Mouse (Mus musculus): Measurements from ENCODE around the gene Cald1.

Cald1 gene

GRCm38 (mm10) chr6:34598121-34599065, at the start of gene Cald1:
Gene Cald1 (plus strand): TSS chr6:34598500.
- in situ Hi-C loops (cut with MboI; ENCODE audit: low sequenced_read_pairs): no loop called here

GRCm38 (mm10) chr6:34549017-34549416, 49.3 kb upstream of the Cald1 start:
- in situ Hi-C loops (cut with MboI; ENCODE audit: low sequenced_read_pairs): no loop called here

- in situ Hi-C loops (cut with MboI; ENCODE audit: low sequenced_read_pairs): no loop called here
Measured at GRCm38 (mm10) chr6:34552489-34553157, 45.7 kb upstream of the Cald1 start.

GRCm38 (mm10) chr6:34554291-34554997, 43.9 kb upstream of the Cald1 start:
- in situ Hi-C loops (cut with MboI; ENCODE audit: low sequenced_read_pairs): no loop called here

- in situ Hi-C loops (cut with MboI; ENCODE audit: low sequenced_read_pairs): no loop called here
Measured at GRCm38 (mm10) chr6:34559521-34559920, 38.8 kb upstream of the Cald1 start.

GRCm38 (mm10) chr6:34565176-34565880, 33.0 kb upstream of the Cald1 start:
- in situ Hi-C loops (cut with MboI; ENCODE audit: low sequenced_read_pairs): no loop called here

- in situ Hi-C loops (cut with MboI; ENCODE audit: low sequenced_read_pairs): no loop called here
Measured at GRCm38 (mm10) chr6:34567298-34567697, 31.0 kb upstream of the Cald1 start.

GRCm38 (mm10) chr6:34579504-34580068, 18.7 kb upstream of the Cald1 start:
- in situ Hi-C loops (cut with MboI; ENCODE audit: low sequenced_read_pairs): no loop called here

- in situ Hi-C loops (cut with MboI; ENCODE audit: low sequenced_read_pairs): no loop called here
Measured at GRCm38 (mm10) chr6:34583365-34583764, 14.9 kb upstream of the Cald1 start.

- in situ Hi-C loops (cut with MboI; ENCODE audit: low sequenced_read_pairs): no loop called here
Measured at GRCm38 (mm10) chr6:34588066-34588465, 10.2 kb upstream of the Cald1 start.

- in situ Hi-C loops (cut with MboI; ENCODE audit: low sequenced_read_pairs): no loop called here
Measured at GRCm38 (mm10) chr6:34590716-34591115, 7.6 kb upstream of the Cald1 start.

GRCm38 (mm10) chr6:34593353-34593752, 4.9 kb upstream of the Cald1 start:
- in situ Hi-C loops (cut with MboI; ENCODE audit: low sequenced_read_pairs): no loop called here

- in situ Hi-C loops (cut with MboI; ENCODE audit: low sequenced_read_pairs): no loop called here
Measured at GRCm38 (mm10) chr6:34597316-34597715, 984 bp upstream of the Cald1 start.

- in situ Hi-C loops (cut with MboI; ENCODE audit: low sequenced_read_pairs): no loop called here
Measured at GRCm38 (mm10) chr6:34599171-34599570, 871 bp downstream of the Cald1 start.

- in situ Hi-C loops (cut with MboI; ENCODE audit: low sequenced_read_pairs): no loop called here
Measured at GRCm38 (mm10) chr6:34599631-34600111, 1.4 kb downstream of the Cald1 start.

- in situ Hi-C loops (cut with MboI; ENCODE audit: low sequenced_read_pairs): no loop called here
Measured at GRCm38 (mm10) chr6:34600850-34601249, 2.5 kb downstream of the Cald1 start.

- in situ Hi-C loops (cut with MboI; ENCODE audit: low sequenced_read_pairs): no loop called here
Measured at GRCm38 (mm10) chr6:34602091-34602490, 3.8 kb downstream of the Cald1 start.

GRCm38 (mm10) chr6:34606407-34606806, 8.1 kb downstream of the Cald1 start:
- in situ Hi-C loops (cut with MboI; ENCODE audit: low sequenced_read_pairs): no loop called here

- in situ Hi-C loops (cut with MboI; ENCODE audit: low sequenced_read_pairs): no loop called here
Measured at GRCm38 (mm10) chr6:34608603-34609002, 10.3 kb downstream of the Cald1 start.
